ENCODE assay signal across 21 mouse cellular contexts in genomic region chr9:102915292-102915854, GRCm38 (mm10).
DNase-seq lines count a peak whose midpoint lies in the region; ATAC-seq and TF ChIP-seq lines count a peak whose summit lies in the region.
"Had no signal": no experiment of that assay in that cellular context is flagged by ENCODE, and none has a peak within 500 bp of the region (broad histone marks: within the 10 kb centered on the region; RNA-seq: fewer than 3 reads in every experiment).

No protein-coding gene starts in this region.

- H3K9me3 ChIP-seq in embryonic facial prominence, embryonic 14.5 days (ENCODE audit: control insufficient read depth, low read length) = no peaks in the 10 kb centered on the region
- H3K9me3 ChIP-seq in embryonic facial prominence, embryonic 10.5 days = no peaks in the 10 kb centered on the region
- no peaks in the 10 kb centered on the region for H3K9me3 ChIP-seq in limb, embryonic 13.5 days
- H3K9me3 ChIP-seq in limb, embryonic 10.5 days (replicated peaks) = no peaks in the 10 kb centered on the region
- H3K9me3 ChIP-seq in heart, embryonic 10.5 days = no peaks in the 10 kb centered on the region
- H3K9me3 ChIP-seq in heart, postnatal 0 days (replicated peaks; ENCODE audit: control insufficient read depth, low read length) = no peaks in the 10 kb centered on the region
- no peaks in the 10 kb centered on the region for H3K9me3 ChIP-seq in forebrain, embryonic 15.5 days
- H3K9me3 ChIP-seq: embryonic facial prominence, embryonic 13.5 days; liver, embryonic 12.5 days; midbrain, embryonic 12.5 days had no signal

- 75% methylated on average over 3 of the region's 3 CpGs for WGBS in embryonic facial prominence, embryonic 14.5 days
- 88% methylated on average over 3 of the region's 3 CpGs for WGBS in embryonic facial prominence, embryonic 10.5 days
- 81% methylated on average over 3 of the region's 3 CpGs for WGBS in limb, embryonic 13.5 days
- WGBS in limb, embryonic 10.5 days = 79% methylated on average over 3 of the region's 3 CpGs
- 62% methylated on average over 3 of the region's 3 CpGs for WGBS in heart, embryonic 10.5 days
- WGBS in heart, postnatal 0 days = 37% methylated on average over 3 of the region's 3 CpGs
- 87% methylated on average over 3 of the region's 3 CpGs for WGBS in forebrain, embryonic 15.5 days

- TF ChIP-seq EP300 in heart, postnatal 0 days (IDR thresholded peaks at IDR 0.05; ENCODE audit: low read depth) = no peak

- H3K36me3 ChIP-seq in embryonic facial prominence, embryonic 14.5 days (ENCODE audit: control insufficient read depth, insufficient read depth, low read length) = peaks cover 10% of the 10 kb centered on the region; the same call in 1 of the 2 replicates
- H3K36me3 ChIP-seq in embryonic facial prominence, embryonic 10.5 days (replicated peaks) = peaks cover 36% of the 10 kb centered on the region
- H3K36me3 ChIP-seq in limb, embryonic 13.5 days = peaks cover 33% of the 10 kb centered on the region
- H3K36me3 ChIP-seq in limb, embryonic 10.5 days = peaks cover 38% of the 10 kb centered on the region
- H3K36me3 ChIP-seq in heart, embryonic 10.5 days = peaks cover 24% of the 10 kb centered on the region
- peaks cover 6% of the 10 kb centered on the region; the same call in 1 of the 2 replicates for H3K36me3 ChIP-seq in heart, postnatal 0 days (replicated peaks; ENCODE audit: control insufficient read depth, insufficient read depth, low read length)
- H3K36me3 ChIP-seq in forebrain, embryonic 15.5 days = peaks cover 12% of the 10 kb centered on the region; the same call in 1 of the 2 replicates

- H3K4me1 ChIP-seq in embryonic facial prominence, embryonic 14.5 days (ENCODE audit: control insufficient read depth, insufficient read depth, low read length) = no peaks in the 10 kb centered on the region
- 0 out of 2 replicates have a peak, but pooled peaks cover 7% of the 10 kb centered on the region for H3K4me1 ChIP-seq in embryonic facial prominence, embryonic 10.5 days
- H3K4me1 ChIP-seq in limb, embryonic 13.5 days = no peaks in the 10 kb centered on the region
- no peaks in the 10 kb centered on the region for H3K4me1 ChIP-seq in limb, embryonic 10.5 days
- peaks cover 26% of the 10 kb centered on the region for H3K4me1 ChIP-seq in heart, embryonic 10.5 days
- peaks cover 24% of the 10 kb centered on the region for H3K4me1 ChIP-seq in heart, postnatal 0 days (ENCODE audit: control insufficient read depth, insufficient read depth)
- H3K4me1 ChIP-seq in forebrain, embryonic 15.5 days = no peaks in the 10 kb centered on the region
- H3K4me1 ChIP-seq: liver, embryonic 12.5 days; midbrain, embryonic 12.5 days had no signal

- TF ChIP-seq CTCF in heart, postnatal 0 days (IDR thresholded peaks at IDR 0.05; ENCODE audit: low read depth) = no peak

- H3K4me2 ChIP-seq in embryonic facial prominence, embryonic 14.5 days (ENCODE audit: low read depth, low read length) = no peak overlapping the region
- H3K4me2 ChIP-seq in limb, embryonic 13.5 days (replicated peaks) = no peak overlapping the region
- H3K4me2 ChIP-seq in heart, postnatal 0 days (ENCODE audit: low read depth, low read length) = no peak overlapping the region
- H3K4me2 ChIP-seq in forebrain, embryonic 15.5 days (replicated peaks) = no peak overlapping the region
- H3K4me2 ChIP-seq: embryonic facial prominence, embryonic 13.5 days; liver, embryonic 12.5 days; midbrain, embryonic 12.5 days had no signal

- H3K27ac ChIP-seq in embryonic facial prominence, embryonic 14.5 days (replicated peaks; ENCODE audit: low read depth, low read length) = no peak overlapping the region
- no peak overlapping the region for H3K27ac ChIP-seq in embryonic facial prominence, embryonic 10.5 days (replicated peaks)
- no peak overlapping the region for H3K27ac ChIP-seq in limb, embryonic 13.5 days
- H3K27ac ChIP-seq in limb, embryonic 10.5 days = no peak overlapping the region
- peak overlapping the region; percentile 42; the same call in 1 of the 2 replicates for H3K27ac ChIP-seq in heart, embryonic 10.5 days
- H3K27ac ChIP-seq in heart, postnatal 0 days (ENCODE audit: low read depth) = peak overlapping the region; percentile 15
- H3K27ac ChIP-seq in forebrain, embryonic 15.5 days (replicated peaks) = no peak overlapping the region
- H3K27ac ChIP-seq: embryonic facial prominence, embryonic 13.5 days; heart, adult 2 months; hindbrain, postnatal 0 days; liver, embryonic 12.5 days; midbrain, embryonic 12.5 days had no signal

- peak; percentile 28 for DNase-seq in embryonic facial prominence, embryonic 14.5 days (ENCODE audit: low spot score)
- DNase-seq in embryonic facial prominence, embryonic 10.5 days (ENCODE audit: low spot score) = no peak
- DNase-seq in limb, embryonic 10.5 days (ENCODE audit: low spot score) = no peak
- DNase-seq in heart, embryonic 10.5 days (ENCODE audit: low spot score) = no peak
- peak; percentile 28 for DNase-seq in heart, postnatal 0 days (ENCODE audit: low spot score)
- DNase-seq in frontal cortex, postnatal 36 days (ENCODE audit: low spot score in 2 of 2) = no peak
- DNase-seq: adrenal gland, adult 8-10 months; cerebellum, adult 18-20 months; cerebellum, postnatal 25 days; gastrocnemius, postnatal 14 days; kidney, adult 11 months; left cerebral cortex, postnatal 4 days had no signal

- H3K9ac ChIP-seq in embryonic facial prominence, embryonic 14.5 days (ENCODE audit: low read depth, low read length) = no peak overlapping the region
- no peak overlapping the region for H3K9ac ChIP-seq in limb, embryonic 13.5 days
- H3K9ac ChIP-seq in heart, postnatal 0 days (replicated peaks; ENCODE audit: low read depth, low read length) = no peak overlapping the region
- H3K9ac ChIP-seq in forebrain, embryonic 15.5 days (replicated peaks) = no peak overlapping the region
- H3K9ac ChIP-seq: embryonic facial prominence, embryonic 13.5 days; liver, embryonic 12.5 days; midbrain, embryonic 12.5 days had no signal

- no peak overlapping the region for H3K4me3 ChIP-seq in embryonic facial prominence, embryonic 14.5 days (ENCODE audit: low read depth, low read length)
- H3K4me3 ChIP-seq in embryonic facial prominence, embryonic 10.5 days = no peak overlapping the region
- no peak overlapping the region for H3K4me3 ChIP-seq in limb, embryonic 13.5 days
- no peak overlapping the region for H3K4me3 ChIP-seq in limb, embryonic 10.5 days
- H3K4me3 ChIP-seq in heart, embryonic 10.5 days = no peak overlapping the region
- no peak overlapping the region for H3K4me3 ChIP-seq in heart, postnatal 0 days (ENCODE audit: low read depth, low read length)
- no peak overlapping the region for H3K4me3 ChIP-seq in forebrain, embryonic 15.5 days
- H3K4me3 ChIP-seq: embryonic facial prominence, embryonic 13.5 days; heart, adult 2 months; liver, embryonic 12.5 days; midbrain, embryonic 12.5 days had no signal

- no peak for ATAC-seq in embryonic facial prominence, embryonic 14.5 days (ENCODE audit: low read depth)
- ATAC-seq in limb, embryonic 13.5 days (ENCODE audit: low FRiP score, low read depth) = 0 out of 2 replicates have a peak, but pooled peaks have one; percentile 19
- peak; percentile 45 for ATAC-seq in heart, postnatal 0 days (ENCODE audit: insufficient read depth, low read depth)
- ATAC-seq in forebrain, embryonic 15.5 days (replicated peaks) = no peak
- ATAC-seq: activated CD4-positive, CD25-positive, alpha-beta regulatory T cell, adult 4 months; forebrain, embryonic 14.5 days; hindbrain, postnatal 0 days; liver, embryonic 12.5 days had no signal

- H3K27me3 ChIP-seq in embryonic facial prominence, embryonic 14.5 days (replicated peaks; ENCODE audit: control insufficient read depth, insufficient read depth, low read length) = no peaks in the 10 kb centered on the region
- H3K27me3 ChIP-seq in embryonic facial prominence, embryonic 10.5 days (replicated peaks; ENCODE audit: low read depth, poor library complexity, severe bottlenecking) = no peaks in the 10 kb centered on the region
- H3K27me3 ChIP-seq in limb, embryonic 13.5 days = no peaks in the 10 kb centered on the region
- no peaks in the 10 kb centered on the region for H3K27me3 ChIP-seq in limb, embryonic 10.5 days (ENCODE audit: low read depth, poor library complexity, severe bottlenecking)
- no peaks in the 10 kb centered on the region for H3K27me3 ChIP-seq in heart, embryonic 10.5 days (ENCODE audit: insufficient read depth, poor library complexity, severe bottlenecking)
- no peaks in the 10 kb centered on the region for H3K27me3 ChIP-seq in heart, postnatal 0 days (ENCODE audit: control insufficient read depth, insufficient read depth, low read length)
- no peaks in the 10 kb centered on the region for H3K27me3 ChIP-seq in forebrain, embryonic 15.5 days
- H3K27me3 ChIP-seq: embryonic facial prominence, embryonic 13.5 days; liver, embryonic 12.5 days; midbrain, embryonic 12.5 days had no signal

Comparison
In these comparisons a context has a peak if more than half of its experiments do, and no peak if none do; other contexts are left out.
1. DNase-seq: peak in embryonic facial prominence, embryonic 14.5 days (single experiment) and heart, postnatal 0 days (single experiment); none in embryonic facial prominence, embryonic 10.5 days (single experiment), limb, embryonic 10.5 days (single experiment), heart, embryonic 10.5 days (single experiment) and frontal cortex, postnatal 36 days (0 of 2).
2. ATAC-seq: peak in limb, embryonic 13.5 days (single experiment) and heart, postnatal 0 days (single experiment); none in embryonic facial prominence, embryonic 14.5 days (single experiment) and forebrain, embryonic 15.5 days (single experiment).
3. H3K27ac ChIP-seq: peak in heart, embryonic 10.5 days (single experiment) and heart, postnatal 0 days (single experiment); none in embryonic facial prominence, embryonic 14.5 days (single experiment), embryonic facial prominence, embryonic 10.5 days (single experiment), limb, embryonic 13.5 days (single experiment), limb, embryonic 10.5 days (single experiment) and forebrain, embryonic 15.5 days (single experiment).